Mouse (Mus musculus) layer of hippocampus, postnatal 10 days (tissue): ENCODE measurements around the gene Capn3. TPM values are rescaled to one million over a fixed set of nuclear protein-coding genes. Genes with fewer than 3 reads are reported as not detected.

Experiments
- total RNA-seq, 2 experiments: library from RNA; stranded (reverse); gene quantifications; 2 replicates each; pipeline ENCODE4 v1.2.3; 2021

The Capn3 gene
- total RNA-seq, 2 experiments from 2014 or later, result 4.3 to 6.6 TPM

Other genes starting within 250 kb of the Capn3 start
- 10 to 100 TPM; 12.0 to 13.8 TPM for gene Pla2g4e, start 210.7 kb upstream of the Capn3 start, total RNA-seq
- gene Pla2g4d, start 166.8 kb upstream of the Capn3 start, total RNA-seq, result under 1 TPM; 0.11 TPM
- not detected for gene Pla2g4f, start 141.9 kb upstream of the Capn3 start, total RNA-seq
- gene Vps39, start 102.9 kb upstream of the Capn3 start, total RNA-seq, result 10 to 100 TPM; 59.3 to 62.1 TPM
- 10 to 100 TPM in 1 of 2 experiments, 1 to 10 TPM in 1; 7.8 to 10.8 TPM for gene Ganc, start 52.1 kb upstream of the Capn3 start, total RNA-seq
- gene Tmem87a, start 51.9 kb upstream of the Capn3 start, total RNA-seq, result 10 to 100 TPM; 31.4 to 34.1 TPM
- gene Zfp106, start 107.8 kb downstream of the Capn3 start, total RNA-seq, result 100 to 1,000 TPM in 1 of 2 experiments, 10 to 100 TPM in 1; 98.3 to 101 TPM
- 10 to 100 TPM; 18.3 to 18.8 TPM for gene Snap23, start 111.7 kb downstream of the Capn3 start, total RNA-seq
- gene Haus2, start 153.4 kb downstream of the Capn3 start, total RNA-seq, result 10 to 100 TPM; 17.5 to 18.4 TPM
- gene Lrrc57, start 153.5 kb downstream of the Capn3 start, total RNA-seq, result 10 to 100 TPM; 25.3 to 25.8 TPM
- gene Stard9, start 173.1 kb downstream of the Capn3 start, total RNA-seq, result 10 to 100 TPM; 11.0 to 12.5 TPM